Mouse (Mus musculus): ENCODE measurements around the gene Vmn1r137. TPM values are rescaled to one million over a fixed set of nuclear protein-coding genes. Genes with fewer than 3 reads are reported as not detected.
"Not testable (repeated sequence)": the region's sequence is repeated elsewhere in the genome, so short reads cannot be mapped to it uniquely, and the experiment has no call there.

The Vmn1r137 gene
- total RNA-seq (2012; rRNA removed) (not detected in 2 replicates), total RNA-seq (2014; rRNA removed) (not detected in 2 replicates), polyA plus RNA-seq (2012; ENCODE audit: insufficient read length, low read depth) (not detected in 2 replicates)

- dilution Hi-C loops (cut with MboI; ENCODE audit: extremely low pct_ligation_motif_present, extremely low pct_unique_long_range_greater_than_20kb, low sequenced_read_pairs); H3K9me3 ChIP-seq (replicated peaks; ENCODE audit: low read length); H3K27me3 ChIP-seq (replicated peaks); H3K4me1 ChIP-seq (ENCODE audit: control insufficient read depth in 1 of 2, insufficient read depth in 2 of 2); H3K36me3 ChIP-seq (replicated peaks in 1 of 2; ENCODE audit: control insufficient read depth in 1 of 2, insufficient read depth in 1 of 2, low read length in 1 of 2); H3K9ac ChIP-seq (ENCODE audit: insufficient read depth, low read depth); H3K4me2 ChIP-seq (ENCODE audit: insufficient read depth, low read depth, poor library complexity, severe bottlenecking); H3K27ac ChIP-seq (ENCODE audit: insufficient read depth, low read depth); DNase-seq (ENCODE audit: extremely low read depth); H3K4me3 ChIP-seq (replicated peaks in 1 of 3; ENCODE audit: low read depth in 2 of 3, low read length in 2 of 3, poor library complexity in 1 of 3); H3K79me2 ChIP-seq (replicated peaks; ENCODE audit: control insufficient read depth, extremely low read depth, insufficient read depth, poor library complexity, severe bottlenecking); in situ Hi-C loops (cut with MboI; ENCODE audit: low pct_ligation_motif_present, low pct_unique_long_range_greater_than_20kb, low sequenced_read_pairs): not testable (repeated sequence)
Measured at GRCm38 (mm10) chr7:21994287-21994686, at the start of gene Vmn1r137. Gene Vmn1r137 (plus strand): TSS chr7:21994587.

GRCm38 (mm10) chr7:22028797-22029196 is 34.4 kb downstream of the Vmn1r137 start, which contains the start of gene Vmn1r138:
Gene Vmn1r138 (minus strand): TSS chr7:22028897.
- H3K4me2 ChIP-seq (ENCODE audit: insufficient read depth, low read depth, poor library complexity, severe bottlenecking); H3K27ac ChIP-seq (ENCODE audit: insufficient read depth, low read depth); in situ Hi-C loops (cut with MboI; ENCODE audit: low pct_ligation_motif_present, low pct_unique_long_range_greater_than_20kb, low sequenced_read_pairs); H3K9me3 ChIP-seq (replicated peaks; ENCODE audit: low read length); dilution Hi-C loops (cut with MboI; ENCODE audit: extremely low pct_ligation_motif_present, extremely low pct_unique_long_range_greater_than_20kb, low sequenced_read_pairs); H3K9ac ChIP-seq (ENCODE audit: insufficient read depth, low read depth); H3K36me3 ChIP-seq (replicated peaks in 1 of 2; ENCODE audit: control insufficient read depth in 1 of 2, insufficient read depth in 1 of 2, low read length in 1 of 2); H3K79me2 ChIP-seq (replicated peaks; ENCODE audit: control insufficient read depth, extremely low read depth, insufficient read depth, poor library complexity, severe bottlenecking); H3K4me1 ChIP-seq (ENCODE audit: control insufficient read depth in 1 of 2, insufficient read depth in 2 of 2); H3K4me3 ChIP-seq (replicated peaks in 1 of 3; ENCODE audit: low read depth in 2 of 3, low read length in 2 of 3, poor library complexity in 1 of 3); H3K27me3 ChIP-seq (replicated peaks); DNase-seq (ENCODE audit: extremely low read depth): not testable (repeated sequence)

Other genes with a start within 250 kb of the Vmn1r137 start
- gene Gm4175, start 233.1 kb upstream of the Vmn1r137 start, total RNA-seq (2012; rRNA removed) = not detected in 2 replicates
- gene Gm4175, start 233.1 kb upstream of the Vmn1r137 start, total RNA-seq (2014; rRNA removed) = not detected in 2 replicates
- not detected in 2 replicates for gene Gm4175, start 233.1 kb upstream of the Vmn1r137 start, polyA plus RNA-seq (2012; ENCODE audit: insufficient read length, low read depth)
- not detected in 2 replicates for gene Gm4177, start 197.9 kb upstream of the Vmn1r137 start, total RNA-seq (2012; rRNA removed)
- not detected in 2 replicates for gene Gm4177, start 197.9 kb upstream of the Vmn1r137 start, total RNA-seq (2014; rRNA removed)
- not detected in 2 replicates for gene Gm4177, start 197.9 kb upstream of the Vmn1r137 start, polyA plus RNA-seq (2012; ENCODE audit: insufficient read length, low read depth)
- not detected in 2 replicates for gene Vmn1r135, start 162.2 kb upstream of the Vmn1r137 start, total RNA-seq (2012; rRNA removed)
- gene Vmn1r135, start 162.2 kb upstream of the Vmn1r137 start, total RNA-seq (2014; rRNA removed) = not detected in 2 replicates
- not detected in 2 replicates for gene Vmn1r135, start 162.2 kb upstream of the Vmn1r137 start, polyA plus RNA-seq (2012; ENCODE audit: insufficient read length, low read depth)
- gene Gm5725, start 150.3 kb upstream of the Vmn1r137 start, total RNA-seq (2012; rRNA removed) = not detected in 2 replicates
- not detected in 2 replicates for gene Gm5725, start 150.3 kb upstream of the Vmn1r137 start, total RNA-seq (2014; rRNA removed)
- not detected in 2 replicates for gene Gm5725, start 150.3 kb upstream of the Vmn1r137 start, polyA plus RNA-seq (2012; ENCODE audit: insufficient read length, low read depth)
- not detected in 2 replicates for gene Gm5891, start 73.3 kb upstream of the Vmn1r137 start, total RNA-seq (2012; rRNA removed)
- not detected in 2 replicates for gene Gm5891, start 73.3 kb upstream of the Vmn1r137 start, total RNA-seq (2014; rRNA removed)
- gene Gm5891, start 73.3 kb upstream of the Vmn1r137 start, polyA plus RNA-seq (2012; ENCODE audit: insufficient read length, low read depth) = not detected in 2 replicates
- gene Vmn1r138, start 34.3 kb downstream of the Vmn1r137 start, total RNA-seq (2012; rRNA removed) = not detected in 2 replicates
- not detected in 2 replicates for gene Vmn1r138, start 34.3 kb downstream of the Vmn1r137 start, total RNA-seq (2014; rRNA removed)
- not detected in 2 replicates for gene Vmn1r138, start 34.3 kb downstream of the Vmn1r137 start, polyA plus RNA-seq (2012; ENCODE audit: insufficient read length, low read depth)
- gene Gm6176, start 61.7 kb downstream of the Vmn1r137 start, total RNA-seq (2012; rRNA removed) = not detected in 2 replicates
- gene Gm6176, start 61.7 kb downstream of the Vmn1r137 start, total RNA-seq (2014; rRNA removed) = not detected in 2 replicates
- gene Gm6176, start 61.7 kb downstream of the Vmn1r137 start, polyA plus RNA-seq (2012; ENCODE audit: insufficient read length, low read depth) = not detected in 2 replicates
- gene Vmn1r139, start 74.5 kb downstream of the Vmn1r137 start, total RNA-seq (2012; rRNA removed) = not detected in 2 replicates
- not detected in 2 replicates for gene Vmn1r139, start 74.5 kb downstream of the Vmn1r137 start, total RNA-seq (2014; rRNA removed)
- not detected in 2 replicates for gene Vmn1r139, start 74.5 kb downstream of the Vmn1r137 start, polyA plus RNA-seq (2012; ENCODE audit: insufficient read length, low read depth)
- gene Gm16451, start 123.7 kb downstream of the Vmn1r137 start, total RNA-seq (2012; rRNA removed) = not detected in 2 replicates
- gene Gm16451, start 123.7 kb downstream of the Vmn1r137 start, total RNA-seq (2014; rRNA removed) = not detected in 2 replicates
- not detected in 2 replicates for gene Gm16451, start 123.7 kb downstream of the Vmn1r137 start, polyA plus RNA-seq (2012; ENCODE audit: insufficient read length, low read depth)
- gene Gm10666, start 140.2 kb downstream of the Vmn1r137 start, total RNA-seq (2012; rRNA removed) = not detected in 2 replicates
- not detected in 2 replicates for gene Gm10666, start 140.2 kb downstream of the Vmn1r137 start, total RNA-seq (2014; rRNA removed)
- gene Gm10666, start 140.2 kb downstream of the Vmn1r137 start, polyA plus RNA-seq (2012; ENCODE audit: insufficient read length, low read depth) = not detected in 2 replicates
- not detected in 2 replicates for gene Vmn1r142, start 169.4 kb downstream of the Vmn1r137 start, total RNA-seq (2012; rRNA removed)
- not detected in 2 replicates for gene Vmn1r142, start 169.4 kb downstream of the Vmn1r137 start, total RNA-seq (2014; rRNA removed)
- not detected in 2 replicates for gene Vmn1r142, start 169.4 kb downstream of the Vmn1r137 start, polyA plus RNA-seq (2012; ENCODE audit: insufficient read length, low read depth)
- not detected in 2 replicates for gene Vmn1r143, start 194.8 kb downstream of the Vmn1r137 start, total RNA-seq (2012; rRNA removed)
- not detected in 2 replicates for gene Vmn1r143, start 194.8 kb downstream of the Vmn1r137 start, total RNA-seq (2014; rRNA removed)
- gene Vmn1r143, start 194.8 kb downstream of the Vmn1r137 start, polyA plus RNA-seq (2012; ENCODE audit: insufficient read length, low read depth) = not detected in 2 replicates
- gene Gm8653, start 206.7 kb downstream of the Vmn1r137 start, total RNA-seq (2012; rRNA removed) = not detected in 2 replicates
- not detected in 2 replicates for gene Gm8653, start 206.7 kb downstream of the Vmn1r137 start, total RNA-seq (2014; rRNA removed)
- not detected in 2 replicates for gene Gm8653, start 206.7 kb downstream of the Vmn1r137 start, polyA plus RNA-seq (2012; ENCODE audit: insufficient read length, low read depth)
- not detected in 2 replicates for gene Gm8453, start 234.9 kb downstream of the Vmn1r137 start, total RNA-seq (2012; rRNA removed)
- gene Gm8453, start 234.9 kb downstream of the Vmn1r137 start, total RNA-seq (2014; rRNA removed) = not detected in 2 replicates
- gene Gm8453, start 234.9 kb downstream of the Vmn1r137 start, polyA plus RNA-seq (2012; ENCODE audit: insufficient read length, low read depth) = not detected in 2 replicates

Measured in CH12.LX (cell line).